Mouse (Mus musculus) G1E (cell line): Measurements from ENCODE around the gene Pla2g4f.

ENCODE experiments used
- CTCF ChIP-seq: IDR thresholded peaks from 2 replicates; pipeline ENCODE4 v1.5.1; 2012; ENCODE audit warnings: low read depth, low read length, inconsistent platforms, mixed read lengths
- GATA1 ChIP-seq: IDR thresholded peaks from 2 replicates; pipeline ENCODE4 v1.6.1; 2012; ENCODE audit warnings: borderline replicate concordance, low read length, inconsistent platforms, mixed read lengths
- TAL1 ChIP-seq: conservative IDR thresholded peaks from 2 replicates; pipeline ENCODE4 v1.6.1; 2012; ENCODE audit warnings: low read depth, low read length, inconsistent platforms, mixed read lengths

DNA sequence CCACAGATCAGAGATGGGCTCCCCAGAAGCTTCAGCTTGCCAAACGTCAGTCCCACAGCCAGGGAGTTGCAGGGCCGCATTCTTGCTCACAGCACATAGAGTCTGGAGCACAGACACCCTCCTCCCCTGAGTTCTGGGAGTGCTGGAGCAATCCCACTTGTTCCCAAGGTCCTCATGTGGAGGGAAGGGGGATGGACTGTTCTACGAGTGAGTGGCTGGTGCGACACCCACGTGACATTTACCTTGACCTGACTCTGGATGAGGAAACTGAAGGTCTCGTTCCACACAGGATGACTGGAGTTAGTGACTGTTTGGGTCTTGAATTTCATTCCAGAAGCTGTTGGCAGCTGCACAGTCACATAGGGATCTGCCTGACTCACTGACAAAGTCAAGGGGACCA is 30.4 kb downstream of the Pla2g4f start:
- no peak for TF ChIP-seq CTCF
- no peak for TF ChIP-seq GATA1
- TF ChIP-seq TAL1: no peak
